Mouse (Mus musculus) right cerebral cortex, postnatal 4 days (tissue): Measurements from ENCODE around the gene Apobec2.

Experiments used
- DNase-seq: peaks from one replicate; pipeline ENCODE4 v3.0.0-alpha.2; 2022

The Apobec2 gene

GRCm38 (mm10) chr17:48407910-48408525 is 24.7 kb downstream of the Apobec2 start:
- peak; percentile 13 for DNase-seq

DNA sequence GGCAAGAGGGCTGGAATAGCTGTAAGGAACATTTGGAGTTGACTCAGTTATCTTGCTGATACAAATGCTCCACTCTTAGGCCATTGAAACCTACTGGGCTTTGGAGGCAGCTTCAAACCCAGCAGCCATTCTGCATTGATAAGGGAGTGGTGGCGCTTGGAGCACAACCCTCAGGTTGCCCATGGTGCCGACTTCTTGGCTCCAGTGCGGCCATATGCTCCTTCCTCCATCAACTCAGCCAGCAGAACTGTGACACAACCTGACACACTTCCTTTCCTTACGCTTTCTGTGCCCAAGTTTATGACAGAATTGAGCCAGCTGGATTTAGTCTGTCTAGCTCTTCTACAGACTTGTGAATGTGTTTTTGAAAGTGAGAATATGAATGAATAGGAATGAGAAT is 25.6 kb downstream of the Apobec2 start:
- no peak for DNase-seq

- no peak for DNase-seq
Measured at GRCm38 (mm10) chr17:48404706-48405105, 28.0 kb downstream of the Apobec2 start.

DNA sequence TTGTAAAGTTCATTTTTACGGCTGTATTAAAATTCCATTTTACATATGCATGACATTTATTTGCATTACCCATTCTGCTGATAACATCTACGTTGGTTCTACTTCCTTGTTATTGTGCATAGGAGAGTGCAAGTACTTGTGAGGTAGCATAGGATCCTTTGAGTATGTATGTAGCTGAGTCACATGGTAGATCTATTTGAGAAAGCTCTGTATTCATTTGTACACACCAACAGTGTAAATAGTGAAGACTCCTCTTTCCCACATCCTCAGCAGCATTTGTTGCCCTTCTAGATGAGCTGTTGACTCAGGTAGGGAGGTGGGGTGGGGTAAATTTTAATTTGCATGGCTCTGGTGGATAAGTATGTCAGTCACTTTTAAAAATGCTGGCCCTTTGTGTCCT is 28.9 kb downstream of the Apobec2 start:
- no peak for DNase-seq

DNA sequence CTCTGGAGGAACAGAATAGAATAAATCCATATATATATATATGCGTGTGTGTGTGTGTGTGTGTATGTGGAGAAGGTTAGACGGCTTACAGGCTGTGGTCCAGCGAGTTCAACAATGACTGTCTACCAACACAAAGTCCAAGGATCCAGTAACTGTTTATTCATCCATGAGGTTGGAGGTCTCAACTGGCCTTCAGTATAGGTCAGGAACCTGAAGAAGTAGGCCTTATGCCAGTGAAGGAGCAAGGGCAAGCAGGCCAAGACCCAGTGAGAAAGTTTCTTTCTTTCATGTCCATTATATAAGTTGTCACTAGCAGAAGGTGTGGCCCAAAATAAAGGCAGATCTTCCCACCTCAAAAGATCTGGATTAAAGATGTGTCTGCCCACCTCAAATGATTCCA is 30.0 kb downstream of the Apobec2 start:
- DNase-seq = no peak

- no peak for DNase-seq
Measured at GRCm38 (mm10) chr17:48401710-48402109, 31.0 kb downstream of the Apobec2 start.

- DNase-seq = no peak
Measured at GRCm38 (mm10) chr17:48392616-48393015, 40.1 kb downstream of the Apobec2 start.

- no peak for DNase-seq
Measured at GRCm38 (mm10) chr17:48391446-48391845, 41.3 kb downstream of the Apobec2 start.

GRCm38 (mm10) chr17:48389442-48389841 is 43.3 kb downstream of the Apobec2 start:
- DNase-seq = no peak

- DNase-seq = no peak
Measured at GRCm38 (mm10) chr17:48388666-48389065, 44.1 kb downstream of the Apobec2 start.

GRCm38 (mm10) chr17:48385786-48386461 is 46.8 kb downstream of the Apobec2 start:
- DNase-seq = no peak

DNA sequence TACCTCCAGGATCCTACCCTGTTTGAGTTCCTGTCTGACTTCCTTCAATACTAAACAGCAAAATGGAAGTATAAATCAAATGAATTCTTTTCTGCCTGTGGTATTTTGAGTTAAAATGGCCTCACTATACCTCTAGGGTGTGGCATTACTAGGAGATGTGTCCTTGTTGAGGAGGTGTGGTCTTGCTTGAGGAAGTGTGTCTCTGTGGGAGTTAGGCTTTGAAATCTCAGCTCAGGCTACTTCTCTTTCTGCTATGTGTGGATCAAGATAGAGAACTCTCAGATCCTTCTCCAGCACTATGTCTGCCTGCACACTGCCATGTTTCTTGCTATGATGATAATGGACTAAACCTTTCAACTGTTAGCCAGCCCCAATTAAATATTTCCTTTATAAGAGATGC is 53.7 kb downstream of the Apobec2 start:
- DNase-seq = no peak

- no peak for DNase-seq
Measured at GRCm38 (mm10) chr17:48376102-48376501, 56.6 kb downstream of the Apobec2 start.

DNA sequence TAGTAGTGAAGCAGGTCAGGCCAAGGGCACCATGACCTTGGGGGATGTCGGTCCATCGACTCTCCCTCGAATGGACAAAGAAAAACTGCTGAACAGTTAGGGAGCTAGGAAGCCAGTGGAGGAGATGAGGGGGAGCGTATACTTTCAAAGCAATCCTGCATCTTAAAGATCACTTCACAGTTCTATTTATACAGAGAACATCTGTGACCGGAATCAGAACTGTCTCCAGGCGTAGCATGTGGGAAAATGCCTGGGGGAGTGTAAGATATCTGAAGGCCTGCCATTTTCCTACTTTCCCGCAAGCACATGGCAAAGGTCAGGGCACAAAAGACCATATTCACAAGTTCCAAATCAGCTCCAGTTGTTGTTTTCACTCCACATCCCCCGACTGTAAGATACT is 59.7 kb downstream of the Apobec2 start:
- no peak for DNase-seq

DNA sequence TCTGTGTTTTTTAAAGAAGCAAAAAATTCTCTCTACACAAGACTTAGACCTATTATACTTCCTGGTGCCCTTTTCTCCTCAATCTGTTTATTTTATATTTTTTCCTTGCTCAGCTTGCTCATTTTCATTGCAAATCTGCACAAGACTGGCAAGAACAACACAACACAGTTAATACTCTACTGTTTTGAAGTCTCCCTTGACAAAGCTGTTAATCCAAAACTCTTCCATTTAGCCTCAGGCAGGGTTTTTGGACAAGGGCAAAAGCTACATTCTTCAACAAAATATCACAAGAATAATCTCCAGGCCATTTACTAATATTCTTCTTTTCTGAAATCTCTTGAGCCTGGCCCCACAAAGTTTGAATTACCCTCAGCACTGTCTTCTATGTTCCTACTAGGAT is 61.1 kb downstream of the Apobec2 start:
- DNase-seq = no peak
